Comparison of ENCODE assay signal across 15 mouse cellular contexts in the genomic region with DNA sequence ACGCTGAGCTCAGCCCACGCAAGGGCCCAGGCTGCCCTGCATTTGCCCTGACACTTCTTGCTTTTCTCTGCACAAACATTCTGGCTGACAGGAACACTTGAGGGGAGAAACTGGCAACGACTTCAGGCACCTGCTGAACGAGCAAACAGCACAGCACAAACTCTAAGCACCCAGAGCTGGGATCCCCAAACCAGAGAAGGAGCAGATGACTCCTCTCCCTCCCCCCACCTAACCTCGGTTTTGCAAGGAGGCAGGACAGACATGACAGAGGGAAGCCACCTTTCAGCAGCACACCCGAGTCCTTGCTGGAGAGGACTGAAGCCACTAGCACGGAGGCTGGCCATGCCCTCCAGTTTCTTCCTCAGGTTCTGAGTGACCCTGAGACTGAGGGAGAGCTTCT. TPM values are rescaled to one million over a fixed set of nuclear protein-coding genes. Genes with fewer than 3 reads are reported as not detected.
DNase-seq lines count a peak whose midpoint lies in the region; ATAC-seq and TF ChIP-seq lines count a peak whose summit lies in the region.
"Had no signal": no experiment of that assay in that cellular context is flagged by ENCODE, and none has a peak within 500 bp of the region (broad histone marks: within the 10 kb centered on the region; RNA-seq: fewer than 3 reads in every experiment).

No protein-coding gene starts in this region.

- H3K9ac ChIP-seq in heart, embryonic 13.5 days, result 0 out of 2 replicates have a peak overlapping the region, but pooled peaks have one; percentile 16
- no peak overlapping the region for H3K9ac ChIP-seq in liver, embryonic 15.5 days
- H3K9ac ChIP-seq: hindbrain, embryonic 13.5 days had no signal

- ATAC-seq in heart, embryonic 13.5 days (ENCODE audit: extremely low read depth, insufficient number of reproducible peaks, low FRiP score, low TSS enrichment), result no peak
- no peak for ATAC-seq in liver, embryonic 15.5 days (ENCODE audit: insufficient read depth)
- ATAC-seq: intestine, embryonic 16.5 days had no signal

- H3K9me3 ChIP-seq in heart, embryonic 13.5 days, result no peaks in the 10 kb centered on the region
- no peaks in the 10 kb centered on the region for H3K9me3 ChIP-seq in liver, embryonic 15.5 days (replicated peaks)
- H3K9me3 ChIP-seq: hindbrain, embryonic 13.5 days; midbrain, embryonic 10.5 days had no signal

- DNase-seq in heart, postnatal 25 days (ENCODE audit: low spot score), result no peak
- no peak for DNase-seq in spleen, adult 2 months (ENCODE audit: low read depth in 1 of 2, low spot score in 2 of 2)
- DNase-seq in spleen, adult 12 weeks (ENCODE audit: low spot score), result no peak
- DNase-seq in c-Kit-positive CD71-positive TER-119-positive erythroid progenitor cells, embryonic 14.5 days (ENCODE audit: low spot score), result no peak
- DNase-seq in left cerebral cortex, postnatal 36 days (ENCODE audit: low spot score in 2 of 2), result no peak
- DNase-seq: adrenal gland, postnatal 36 days; cerebellum, postnatal 14 days; retina, postnatal 1 day had no signal

- H3K4me3 ChIP-seq in heart, embryonic 13.5 days, result no peak overlapping the region
- H3K4me3 ChIP-seq in spleen, adult 2 months (ENCODE audit: extremely low read depth, insufficient read depth, insufficient read length), result no peak overlapping the region
- H3K4me3 ChIP-seq in liver, embryonic 15.5 days (replicated peaks), result no peak overlapping the region
- H3K4me3 ChIP-seq: hindbrain, embryonic 13.5 days; layer of hippocampus, adult 2 months; midbrain, embryonic 10.5 days had no signal

- peak overlapping the region; percentile 65 for H3K27ac ChIP-seq in heart, embryonic 13.5 days (replicated peaks)
- H3K27ac ChIP-seq in spleen, adult 2 months (ENCODE audit: insufficient read depth, low read length), result peak overlapping the region; percentile 15; the same call in 1 of the 2 replicates
- peak overlapping the region; percentile 100 for H3K27ac ChIP-seq in liver, embryonic 15.5 days (replicated peaks)
- H3K27ac ChIP-seq: hindbrain, embryonic 13.5 days; layer of hippocampus, adult 2 months; midbrain, embryonic 10.5 days had no signal

- no peak for TF ChIP-seq CTCF in spleen, adult 2 months (IDR thresholded peaks at IDR 0.05; ENCODE audit: extremely low read depth, insufficient read depth, insufficient read length, insufficient replicate concordance)

- no peak for TF ChIP-seq POLR2A in spleen, adult 2 months (IDR thresholded peaks at IDR 0.05; ENCODE audit: low read depth, low read length)

- H3K4me1 ChIP-seq in heart, embryonic 13.5 days, result peaks cover 79% of the 10 kb centered on the region
- H3K4me1 ChIP-seq in spleen, adult 2 months (ENCODE audit: control insufficient read depth, insufficient read depth, insufficient read length), result peaks cover 7% of the 10 kb centered on the region; the same call in 1 of the 2 replicates
- peaks cover 100% of the 10 kb centered on the region for H3K4me1 ChIP-seq in liver, embryonic 15.5 days (replicated peaks)
- H3K4me1 ChIP-seq: midbrain, embryonic 10.5 days had no signal

- H3K27me3 ChIP-seq in heart, embryonic 13.5 days (replicated peaks), result no peaks in the 10 kb centered on the region
- H3K27me3 ChIP-seq in spleen, adult 2 months (ENCODE audit: control insufficient read depth, insufficient read depth, low read length), result no peaks in the 10 kb centered on the region
- H3K27me3 ChIP-seq in liver, embryonic 15.5 days, result no peaks in the 10 kb centered on the region
- H3K27me3 ChIP-seq: CH12.LX; hindbrain, embryonic 13.5 days had no signal

- H3K36me3 ChIP-seq in heart, embryonic 13.5 days, result peaks cover 18% of the 10 kb centered on the region; the same call in 1 of the 2 replicates
- H3K36me3 ChIP-seq in spleen, adult 2 months (ENCODE audit: control insufficient read depth, insufficient read depth, low read length), result no peaks in the 10 kb centered on the region
- peaks cover 57% of the 10 kb centered on the region for H3K36me3 ChIP-seq in liver, embryonic 15.5 days (replicated peaks)

- WGBS in heart, embryonic 13.5 days, result 46% methylated on average over 7 of the region's 7 CpGs
- 29% methylated on average over 7 of the region's 7 CpGs for WGBS in spleen, adult 2 months
- 57% methylated on average over 7 of the region's 7 CpGs for WGBS in liver, embryonic 15.5 days (ENCODE audit: insufficient replicate concordance)

- H3K4me2 ChIP-seq in heart, embryonic 13.5 days, result no peak overlapping the region
- no peak overlapping the region for H3K4me2 ChIP-seq in liver, embryonic 15.5 days
- H3K4me2 ChIP-seq: hindbrain, embryonic 13.5 days had no signal

- intact Hi-C loops in heart, postnatal 25 days (cut with DNase I), result no loop called here
- intact Hi-C loops in left cerebral cortex, postnatal 36 days (cut with DNase I), result no loop called here

RNA-seq across cellular contexts. Expression of a gene that starts 23.3 kb away (rescaled TPM):
- polyA plus RNA-seq in heart, embryonic 13.5 days (2015; fragmentation: Nextera tagmentation; extraction: Ambion mirVana), result 4.5 and 5.2 TPM in 2 replicates
- total RNA-seq in heart, postnatal 25 days (2021), result 10 to 100 TPM; 10.4 to 13.5 TPM
- 26.4 and 27.8 TPM in 2 replicates for polyA plus RNA-seq in spleen, adult 2 months (2012; rRNA removed)
- polyA plus RNA-seq in liver, embryonic 15.5 days (2015; fragmentation: Nextera tagmentation; extraction: Ambion mirVana), result 7.7 and 9.1 TPM in 2 replicates
- total RNA-seq in left cerebral cortex, postnatal 36 days (2021), result 10 to 100 TPM in 1 of 2 experiments, 1 to 10 TPM in 1; 9.9 to 13.5 TPM

Comparison
In these comparisons a context has a peak if more than half of its experiments do, and no peak if none do; other contexts are left out.
1. H3K27ac ChIP-seq: peak in every context shown above with its lines; median percentile 100 in liver, embryonic 15.5 days; 65 in heart, embryonic 13.5 days; 15 in spleen, adult 2 months.